Mouse (Mus musculus) ES-Bruce4 (cell line): Measurements from ENCODE around the gene D6Wsu163e. TPM values are rescaled to one million over a fixed set of nuclear protein-coding genes. Genes with fewer than 3 reads are reported as not detected.

ENCODE experiments used
- H3K27ac ChIP-seq: 2 replicates; pipeline ENCODE4 v1.5.1; 2012; ENCODE audit warnings: low read length, inconsistent platforms; ENCODE audit not compliant: insufficient read depth
- H3K27me3 ChIP-seq: 2 replicates; pipeline ENCODE4 v1.6.1; 2012; ENCODE audit warnings: mild to moderate bottlenecking, low read length, inconsistent platforms; ENCODE audit not compliant: control insufficient read depth, poor library complexity, insufficient read depth, severe bottlenecking
- H3K36me3 ChIP-seq: 2 replicates; pipeline ENCODE4 v1.6.1; 2012; ENCODE audit warnings: inconsistent platforms, mild to moderate bottlenecking, low read length, moderate library complexity; ENCODE audit not compliant: control insufficient read depth, poor library complexity, insufficient read depth, severe bottlenecking
- H3K4me1 ChIP-seq: one replicate; pipeline ENCODE4 v1.8.1; 2011; ENCODE audit warnings: low read length; ENCODE audit not compliant: control insufficient read depth, insufficient read depth
- H3K4me3 ChIP-seq: 2 replicates; pipeline ENCODE4 v1.5.1; 2011; ENCODE audit warnings: low read depth, mild to moderate bottlenecking, low read length
- H3K9ac ChIP-seq: 2 replicates; pipeline ENCODE4 v1.6.1; 2012; ENCODE audit warnings: low read depth, mild to moderate bottlenecking, inconsistent platforms; ENCODE audit not compliant: poor library complexity, severe bottlenecking
- H3K9me3 ChIP-seq: replicated peaks from 2 replicates; pipeline ENCODE4 v1.6.1; 2012; ENCODE audit warnings: mild to moderate bottlenecking, low read length, inconsistent platforms; ENCODE audit not compliant: control insufficient read depth, poor library complexity, insufficient read depth, severe bottlenecking
- CTCF ChIP-seq: IDR thresholded peaks from one replicate; pipeline ENCODE4 v1.8.1; 2011; ENCODE audit warnings: low read depth, low read length
- EP300 ChIP-seq: IDR thresholded peaks from 2 replicates; pipeline ENCODE4 v1.6.1; 2011; ENCODE audit warnings: low read depth, low read length; ENCODE audit not compliant: insufficient read depth
- POLR2A ChIP-seq: IDR thresholded peaks from one replicate; pipeline ENCODE4 v1.8.1; 2011; ENCODE audit warnings: low read length; ENCODE audit not compliant: insufficient read depth
- polyA plus RNA-seq: library from polyadenylated mRNA; stranded (reverse); fragments of >200 nt; gene quantifications from 2 replicates; pipeline ENCODE4 v1.2.4, GENCODE M21; 2011; ENCODE audit warnings: low read depth; ENCODE audit not compliant: missing spikeins, insufficient read depth, insufficient read length

D6Wsu163e gene
- polyA plus RNA-seq, 1 experiment: 21.0 TPM

DNA sequence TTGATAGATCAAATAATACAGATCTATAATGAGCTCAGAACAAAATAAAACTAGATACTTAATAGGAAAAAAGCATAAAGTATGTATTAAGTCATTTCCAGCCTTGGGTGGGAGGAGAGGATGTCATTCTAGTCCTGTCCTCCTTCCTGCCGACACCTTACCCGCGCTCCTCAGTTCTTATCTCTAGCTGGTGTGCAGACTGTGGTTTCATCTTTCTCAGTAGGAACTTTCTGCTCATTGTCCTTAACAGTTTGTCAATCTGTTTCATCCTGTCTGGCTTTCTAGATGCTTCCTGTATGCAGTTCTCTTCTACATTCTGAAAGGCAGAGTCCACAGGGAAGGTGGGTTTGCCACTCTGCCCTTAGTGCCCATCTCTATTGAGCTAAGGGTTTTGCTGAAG lies 55.7 kb downstream of the D6Wsu163e start:
- no peak overlapping the region for H3K27ac ChIP-seq
- H3K4me3 ChIP-seq: no peak overlapping the region
- no peak overlapping the region for H3K9ac ChIP-seq
- TF ChIP-seq CTCF (no peak), POLR2A (no peak), EP300 (no peak)
- no peaks in the 10 kb centered on the region for H3K27me3 ChIP-seq
- H3K4me1 ChIP-seq: no peaks in the 10 kb centered on the region
- H3K36me3 ChIP-seq: no peaks in the 10 kb centered on the region
- H3K9me3 ChIP-seq: no peaks in the 10 kb centered on the region

DNA sequence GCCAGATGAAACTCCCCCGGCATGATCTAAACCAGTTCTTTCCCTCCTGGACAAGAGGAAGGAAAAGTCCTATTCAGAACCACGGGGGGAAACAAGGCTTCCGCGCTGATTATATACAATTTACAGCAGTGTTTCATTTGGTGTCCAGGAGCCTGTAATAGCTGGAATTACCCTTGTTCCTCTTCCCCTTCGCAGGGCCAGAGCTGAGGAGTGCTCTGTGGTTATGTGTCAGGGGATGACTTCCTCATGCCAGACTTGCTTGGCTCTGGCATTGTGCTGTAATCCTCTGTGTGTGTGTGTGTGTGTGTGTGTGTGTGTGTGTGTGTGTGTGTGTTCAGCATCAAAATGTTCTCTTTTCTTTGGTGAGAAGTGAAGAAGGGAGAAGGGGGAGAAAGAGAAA lies 56.6 kb downstream of the D6Wsu163e start:
- no peaks in the 10 kb centered on the region for H3K36me3 ChIP-seq
- H3K27me3 ChIP-seq: no peaks in the 10 kb centered on the region
- no peak overlapping the region for H3K9ac ChIP-seq

DNA sequence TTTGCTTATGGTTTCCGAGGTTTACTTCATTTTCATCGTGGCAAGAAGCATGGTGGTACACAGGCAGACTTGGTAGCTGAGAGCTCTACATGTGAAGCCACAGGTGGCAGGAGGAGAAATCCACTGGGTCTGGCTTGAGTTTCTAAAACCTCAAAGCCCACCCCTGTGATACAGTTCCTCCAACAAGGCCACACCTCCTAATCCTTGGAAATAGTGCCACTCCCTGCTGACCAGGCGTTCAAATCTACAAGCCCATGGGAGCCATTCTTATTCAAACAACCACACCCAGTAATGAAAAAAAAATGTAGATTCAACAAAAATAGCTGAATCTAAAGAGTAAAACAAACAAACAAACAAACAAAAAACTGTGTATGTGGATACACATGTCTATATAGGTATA lies 65.9 kb downstream of the D6Wsu163e start:
- H3K4me3 ChIP-seq: no peak overlapping the region
- H3K9me3 ChIP-seq: no peaks in the 10 kb centered on the region
- H3K36me3 ChIP-seq: no peaks in the 10 kb centered on the region
- H3K9ac ChIP-seq: no peak overlapping the region
- no peak overlapping the region for H3K27ac ChIP-seq
- H3K4me1 ChIP-seq: no peaks in the 10 kb centered on the region
- TF ChIP-seq POLR2A (no peak), EP300 (no peak), CTCF (no peak)
- H3K27me3 ChIP-seq: no peaks in the 10 kb centered on the region

More for the DNA sequence above, 56.6 kb downstream of the D6Wsu163e start:
- H3K4me1 ChIP-seq: no peaks in the 10 kb centered on the region
- no peak overlapping the region for H3K4me3 ChIP-seq
- no peak overlapping the region for H3K27ac ChIP-seq
- TF ChIP-seq CTCF: no peak
- H3K9me3 ChIP-seq: no peaks in the 10 kb centered on the region

DNA sequence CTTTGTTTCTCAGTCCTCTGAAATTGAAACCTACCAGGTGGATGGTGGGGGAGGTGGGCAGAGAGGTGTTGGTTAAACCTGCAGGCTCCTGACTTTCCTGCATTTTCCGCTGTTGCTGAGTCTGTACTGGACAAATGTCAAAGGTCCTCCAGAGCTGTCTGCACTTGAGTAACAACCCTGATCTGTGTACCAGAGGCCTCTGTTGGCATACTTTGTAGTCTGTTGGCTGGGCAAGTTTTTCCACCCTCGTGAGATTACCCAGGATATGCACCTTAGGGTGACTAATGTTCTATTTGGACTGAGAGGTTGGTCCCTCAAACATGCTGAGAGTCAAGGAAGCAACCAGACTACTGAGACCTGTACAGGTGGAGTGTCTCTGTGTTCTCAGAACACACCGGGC lies 66.8 kb downstream of the D6Wsu163e start:
- Histone ChIP-seq H3K4me3 (no peak overlapping the region), H3K36me3 (no peaks in the 10 kb centered on the region), H3K9ac (no peak overlapping the region), H3K27me3 (no peaks in the 10 kb centered on the region), H3K4me1 (no peaks in the 10 kb centered on the region), H3K27ac (no peak overlapping the region), H3K9me3 (no peaks in the 10 kb centered on the region)
- TF ChIP-seq POLR2A (no peak), CTCF (no peak), EP300 (no peak)

DNA sequence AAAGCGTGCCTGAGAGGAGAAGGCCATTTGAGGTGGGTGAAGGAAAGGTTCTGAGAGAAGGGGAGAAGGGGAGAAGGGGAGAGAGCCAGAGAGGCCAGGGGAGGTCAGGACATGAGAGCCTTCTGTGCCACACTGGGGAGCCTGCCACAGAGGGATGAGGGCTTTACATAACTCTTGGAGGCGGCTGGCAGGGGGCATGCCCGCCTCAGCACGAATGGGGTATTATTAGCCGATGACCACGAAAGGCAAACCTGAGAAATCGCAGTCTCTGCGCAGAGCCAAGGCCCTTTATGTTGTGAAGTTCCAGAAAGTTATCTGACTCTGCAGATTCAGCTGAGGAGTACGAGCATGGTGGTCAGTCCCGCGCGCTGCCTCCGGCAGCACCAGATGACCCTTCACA lies 70.3 kb downstream of the D6Wsu163e start:
- H3K9ac ChIP-seq: no peak overlapping the region
- no peaks in the 10 kb centered on the region for H3K27me3 ChIP-seq
- no peaks in the 10 kb centered on the region for H3K9me3 ChIP-seq
- H3K36me3 ChIP-seq: no peaks in the 10 kb centered on the region
- TF ChIP-seq POLR2A (no peak), CTCF (no peak), EP300 (no peak)
- no peak overlapping the region for H3K4me3 ChIP-seq
- no peak overlapping the region for H3K27ac ChIP-seq
- H3K4me1 ChIP-seq: no peaks in the 10 kb centered on the region

DNA sequence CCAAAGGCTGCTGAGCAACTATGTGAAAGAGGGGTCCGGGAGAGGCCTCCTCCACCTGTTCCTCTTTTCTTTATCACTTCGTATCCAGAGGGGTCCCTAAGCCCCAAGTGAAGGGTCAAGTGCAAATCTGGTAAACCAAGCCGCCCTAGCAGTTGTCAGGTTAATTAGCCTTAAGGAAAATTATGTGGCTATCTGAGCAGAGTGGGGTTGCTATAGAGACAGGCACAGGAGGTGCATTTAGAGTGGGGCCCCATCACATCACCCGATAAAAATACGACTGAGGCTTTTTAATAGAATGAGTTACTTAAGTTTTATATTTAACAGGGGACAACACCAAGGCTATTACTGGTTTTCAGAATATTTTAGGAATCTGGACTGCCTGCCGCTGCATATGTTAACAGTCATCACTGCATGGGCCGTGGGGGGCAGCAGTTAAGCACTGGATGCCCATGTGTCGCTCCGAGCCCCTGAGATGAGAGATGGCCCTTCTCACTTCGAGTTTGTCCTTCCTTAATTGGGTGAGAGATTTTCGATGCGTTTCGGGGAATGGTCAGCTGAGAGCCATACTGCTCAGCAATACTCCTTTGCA lies 72.3 kb downstream of the D6Wsu163e start:
- no peak overlapping the region for H3K9ac ChIP-seq
- TF ChIP-seq CTCF: no peak
- TF ChIP-seq POLR2A: no peak
- TF ChIP-seq EP300: no peak

More for the DNA sequence above, 72.3 kb downstream of the D6Wsu163e start:
- Histone ChIP-seq H3K4me1 (no peaks in the 10 kb centered on the region), H3K4me3 (no peak overlapping the region), H3K27ac (no peak overlapping the region), H3K36me3 (no peaks in the 10 kb centered on the region), H3K9me3 (no peaks in the 10 kb centered on the region), H3K27me3 (no peaks in the 10 kb centered on the region)
